In genomic region chr10:22718475-22718874, GRCm38 (mm10) we compare ENCODE assay signal across 10 mouse cellular contexts. TPM values are rescaled to one million over a fixed set of nuclear protein-coding genes. Genes with fewer than 3 reads are reported as not detected.
DNase-seq lines count a peak whose midpoint lies in the region; ATAC-seq and TF ChIP-seq lines count a peak whose summit lies in the region.
"Had no signal": no experiment of that assay in that cellular context is flagged by ENCODE, and none has a peak within 500 bp of the region (broad histone marks: within the 10 kb centered on the region; RNA-seq: fewer than 3 reads in every experiment).

No protein-coding gene starts in this region.

- no peaks in the 10 kb centered on the region for H3K4me1 ChIP-seq in hindbrain, embryonic 16.5 days (ENCODE audit: control insufficient read depth, insufficient read depth, low read depth, low read length)
- H3K4me1 ChIP-seq in hindbrain, embryonic 13.5 days (replicated peaks) = peaks cover 18% of the 10 kb centered on the region
- peaks cover 45% of the 10 kb centered on the region for H3K4me1 ChIP-seq in G1E (ENCODE audit: insufficient read depth, low read depth, low read length)
- H3K4me1 ChIP-seq in limb, embryonic 15.5 days = 0 out of 2 replicates have a peak, but pooled peaks cover 3% of the 10 kb centered on the region

- no peaks in the 10 kb centered on the region for H3K9me3 ChIP-seq in hindbrain, embryonic 16.5 days (ENCODE audit: control insufficient read depth, low read length)
- no peaks in the 10 kb centered on the region for H3K9me3 ChIP-seq in hindbrain, embryonic 13.5 days
- no peaks in the 10 kb centered on the region for H3K9me3 ChIP-seq in G1E (replicated peaks)
- no peaks in the 10 kb centered on the region for H3K9me3 ChIP-seq in limb, embryonic 15.5 days

- no peak for TF ChIP-seq CTCF in G1E (IDR thresholded peaks at IDR 0.05; ENCODE audit: low read depth, low read length)

- H3K36me3 ChIP-seq in hindbrain, embryonic 16.5 days (ENCODE audit: control insufficient read depth, insufficient read depth, low read length) = no peaks in the 10 kb centered on the region
- no peaks in the 10 kb centered on the region for H3K36me3 ChIP-seq in hindbrain, embryonic 13.5 days
- peaks cover 44% of the 10 kb centered on the region for H3K36me3 ChIP-seq in G1E (replicated peaks)
- no peaks in the 10 kb centered on the region for H3K36me3 ChIP-seq in limb, embryonic 15.5 days

- no peak overlapping the region for H3K9ac ChIP-seq in hindbrain, embryonic 16.5 days (ENCODE audit: low read depth, low read length)
- H3K9ac ChIP-seq in hindbrain, embryonic 13.5 days = no peak overlapping the region
- H3K9ac ChIP-seq in limb, embryonic 15.5 days = no peak overlapping the region
- H3K9ac ChIP-seq: lung, embryonic 14.5 days had no signal

- WGBS in hindbrain, embryonic 16.5 days = 48% methylated on average over 4 of the region's 4 CpGs
- 40% methylated on average over 4 of the region's 4 CpGs for WGBS in hindbrain, embryonic 13.5 days
- WGBS in limb, embryonic 15.5 days = 38% methylated on average over 4 of the region's 4 CpGs

- no peak overlapping the region for H3K27ac ChIP-seq in hindbrain, embryonic 16.5 days (ENCODE audit: low read depth, low read length)
- H3K27ac ChIP-seq in hindbrain, embryonic 13.5 days = no peak overlapping the region
- H3K27ac ChIP-seq in limb, embryonic 15.5 days = no peak overlapping the region

- no peaks in the 10 kb centered on the region for H3K27me3 ChIP-seq in hindbrain, embryonic 16.5 days (replicated peaks; ENCODE audit: control insufficient read depth, insufficient read depth, low read length)
- no peaks in the 10 kb centered on the region for H3K27me3 ChIP-seq in hindbrain, embryonic 13.5 days
- H3K27me3 ChIP-seq in G1E (ENCODE audit: insufficient read depth, low read length) = no peaks in the 10 kb centered on the region
- no peaks in the 10 kb centered on the region for H3K27me3 ChIP-seq in limb, embryonic 15.5 days

- peak; percentile 43; the same call in 1 of the 2 replicates for ATAC-seq in hindbrain, embryonic 16.5 days
- ATAC-seq in hindbrain, embryonic 13.5 days (ENCODE audit: low FRiP score) = no peak
- ATAC-seq in G1E (ENCODE audit: extremely low read depth, insufficient number of reproducible peaks, low FRiP score, poor library complexity, severe bottlenecking) = peak; percentile 83
- ATAC-seq in limb, embryonic 15.5 days (ENCODE audit: insufficient number of reproducible peaks, low FRiP score, low TSS enrichment, low read depth) = 0 out of 2 replicates have a peak, but pooled peaks have one; percentile 40

- no peak overlapping the region for H3K4me3 ChIP-seq in hindbrain, embryonic 16.5 days (ENCODE audit: low read length)
- H3K4me3 ChIP-seq in hindbrain, embryonic 13.5 days = no peak overlapping the region
- no peak overlapping the region; the same call in 1 of the 2 replicates for H3K4me3 ChIP-seq in G1E (ENCODE audit: low read depth, low read length)
- H3K4me3 ChIP-seq in limb, embryonic 15.5 days = no peak overlapping the region

- no peak for DNase-seq in G1E (ENCODE audit: low spot score)
- DNase-seq in brain, adult 2 months (ENCODE audit: low read depth, low spot score) = peak; percentile 82
- no peak for DNase-seq in right cerebral cortex, postnatal 10 days (ENCODE audit: low spot score in 2 of 2)
- no peak for DNase-seq in embryo, embryonic 10.5 days (ENCODE audit: low spot score)
- DNase-seq: kidney, adult 8-10 months; lung, embryonic 14.5 days; right cerebral cortex, postnatal 25 days had no signal

- H3K4me2 ChIP-seq in hindbrain, embryonic 16.5 days (ENCODE audit: low read length) = no peak overlapping the region
- H3K4me2 ChIP-seq in hindbrain, embryonic 13.5 days = no peak overlapping the region
- no peak overlapping the region for H3K4me2 ChIP-seq in limb, embryonic 15.5 days
- H3K4me2 ChIP-seq: lung, embryonic 14.5 days had no signal

RNA-seq across cellular contexts. Expression of gene Tbpl1, which starts 13.3 kb away (rescaled TPM):
- 71.3 and 83.9 TPM in 2 replicates for polyA plus RNA-seq in hindbrain, embryonic 16.5 days (2015; fragmentation: Nextera tagmentation; extraction: Ambion mirVana)
- 115 and 117 TPM in 2 replicates for polyA plus RNA-seq in hindbrain, embryonic 13.5 days (2015; fragmentation: Nextera tagmentation; extraction: Ambion mirVana)
- total RNA-seq in G1E (2014; fragmentation: Nextera tagmentation) (85.1 and 95.4 TPM in 2 replicates), G1E (2017) (46.4 and 55.1 TPM in 2 replicates)
- polyA plus RNA-seq in G1E (2012) = 89.0 and 94.5 TPM in 2 replicates
- polyA plus RNA-seq in limb, embryonic 15.5 days (2015; fragmentation: Nextera tagmentation; extraction: Ambion mirVana) = 53.3 and 53.9 TPM in 2 replicates
